ENCODE assay signal across 10 mouse cellular contexts in genomic region chrX:107816726-107817125, GRCm38 (mm10). TPM values are rescaled to one million over a fixed set of nuclear protein-coding genes. Genes with fewer than 3 reads are reported as not detected.
DNase-seq lines count a peak whose midpoint lies in the region; ATAC-seq lines count a peak whose summit lies in the region.
"Had no signal": no experiment of that assay in that cellular context is flagged by ENCODE, and none has a peak within 500 bp of the region (broad histone marks: within the 10 kb centered on the region; RNA-seq: fewer than 3 reads in every experiment).

No protein-coding gene starts in this region.

- peak overlapping the region; percentile 79 for H3K4me3 ChIP-seq in erythroblast, embryonic 14.5 days (replicated peaks)
- H3K4me3 ChIP-seq in neural tube, embryonic 12.5 days = no peak overlapping the region
- H3K4me3 ChIP-seq in liver, embryonic 16.5 days (ENCODE audit: low read depth, low read length) = peak overlapping the region; percentile 74

- no peaks in the 10 kb centered on the region for H3K9me3 ChIP-seq in erythroblast, embryonic 14.5 days (ENCODE audit: control insufficient read depth, low read length)
- no peaks in the 10 kb centered on the region for H3K9me3 ChIP-seq in neural tube, embryonic 12.5 days
- H3K9me3 ChIP-seq in liver, embryonic 16.5 days (replicated peaks; ENCODE audit: control insufficient read depth, low read length) = no peaks in the 10 kb centered on the region

- 83% methylated on average over 6 of the region's 6 CpGs for WGBS in neural tube, embryonic 12.5 days
- 75% methylated on average over 6 of the region's 6 CpGs for WGBS in liver, embryonic 16.5 days (ENCODE audit: insufficient replicate concordance)

- H3K4me2 ChIP-seq in neural tube, embryonic 12.5 days (replicated peaks) = peak overlapping the region; percentile 57
- peak overlapping the region; percentile 70 for H3K4me2 ChIP-seq in liver, embryonic 16.5 days (ENCODE audit: low read depth, low read length)

- ATAC-seq in erythroblast, adult 5-6 weeks (replicated peaks; ENCODE audit: low FRiP score, poor library complexity, severe bottlenecking) = no peak
- ATAC-seq in neural tube, embryonic 12.5 days (ENCODE audit: low FRiP score, low read depth) = no peak
- no peak for ATAC-seq in liver, embryonic 16.5 days (ENCODE audit: low read depth)
- no peak for ATAC-seq in granulocyte monocyte progenitor cell, adult 5-6 weeks (replicated peaks; ENCODE audit: poor library complexity, severe bottlenecking)
- no peak for ATAC-seq in megakaryocyte, adult 5-6 weeks (ENCODE audit: poor library complexity, severe bottlenecking)
- no peak for ATAC-seq in megakaryocyte progenitor cell, adult 5-6 weeks (replicated peaks; ENCODE audit: poor library complexity)

- H3K27me3 ChIP-seq in erythroblast, embryonic 14.5 days (ENCODE audit: control insufficient read depth) = no peaks in the 10 kb centered on the region
- no peaks in the 10 kb centered on the region for H3K27me3 ChIP-seq in neural tube, embryonic 12.5 days (replicated peaks)
- H3K27me3 ChIP-seq in liver, embryonic 16.5 days (ENCODE audit: control insufficient read depth, insufficient read depth, low read depth, low read length) = no peaks in the 10 kb centered on the region

- no peak overlapping the region for H3K27ac ChIP-seq in neural tube, embryonic 12.5 days
- H3K27ac ChIP-seq in liver, embryonic 16.5 days (ENCODE audit: low read length) = no peak overlapping the region

- DNase-seq in neural tube, embryonic 10.5 days (ENCODE audit: extremely low spot score, low spot score) = no peak

- no peak overlapping the region for H3K9ac ChIP-seq in neural tube, embryonic 12.5 days
- H3K9ac ChIP-seq in liver, embryonic 16.5 days (ENCODE audit: low read depth, low read length) = no peak overlapping the region

- H3K4me1 ChIP-seq in erythroblast, embryonic 14.5 days (ENCODE audit: control insufficient read depth) = peaks cover 9% of the 10 kb centered on the region
- no peaks in the 10 kb centered on the region for H3K4me1 ChIP-seq in neural tube, embryonic 12.5 days
- no peaks in the 10 kb centered on the region for H3K4me1 ChIP-seq in liver, embryonic 16.5 days (ENCODE audit: control insufficient read depth, low read depth, low read length)

- no peaks in the 10 kb centered on the region for H3K36me3 ChIP-seq in erythroblast, embryonic 14.5 days (ENCODE audit: control insufficient read depth)
- H3K36me3 ChIP-seq in neural tube, embryonic 12.5 days = no peaks in the 10 kb centered on the region
- no peaks in the 10 kb centered on the region for H3K36me3 ChIP-seq in liver, embryonic 16.5 days (ENCODE audit: control insufficient read depth, insufficient read depth)

RNA-seq across cellular contexts. Expression of gene 2610002M06Rik, which starts 0.6 kb away (rescaled TPM):
- polyA plus RNA-seq in erythroblast, embryonic 14.5 days (2012) = 0.21 and 0.26 TPM in 2 replicates
- total RNA-seq in erythroblast, adult 5-6 weeks (2015; ENCODE audit: low replicate concordance) = 7.5 and 8.4 TPM in 2 replicates
- 5.0 and 6.0 TPM in 2 replicates for total RNA-seq in erythroblast, adult 5-6 weeks (2017; ENCODE audit: low replicate concordance)
- 9.7 and 11.5 TPM in 2 replicates for polyA plus RNA-seq in neural tube, embryonic 12.5 days (2016; fragmentation: Nextera tagmentation; extraction: Ambion mirVana)
- 8.0 and 9.1 TPM in 2 replicates for polyA plus RNA-seq in liver, embryonic 16.5 days (2015; fragmentation: Nextera tagmentation; extraction: Ambion mirVana)
- total RNA-seq in granulocyte monocyte progenitor cell, adult 5-6 weeks (2014; fragmentation: Nextera tagmentation) = 10.9 and 11.5 TPM in 2 replicates
- total RNA-seq in granulocyte monocyte progenitor cell, adult 5-6 weeks (2017) = 12.6 and 14.0 TPM in 2 replicates
- 15.7 and 16.3 TPM in 2 replicates for total RNA-seq in megakaryocyte, adult 5-6 weeks (2015)
- total RNA-seq in megakaryocyte, adult 5-6 weeks (2017) = 9.8 TPM in 2 replicates
- total RNA-seq in megakaryocyte progenitor cell, adult 5-6 weeks (2015) = 17.5 and 20.1 TPM in 2 replicates
- total RNA-seq in megakaryocyte progenitor cell, adult 5-6 weeks (2017) = 15.5 and 16.0 TPM in 2 replicates

RNA-seq across cellular contexts. Expression of gene Tent5d, which starts 24.3 kb away (rescaled TPM):
- not detected in 2 replicates for polyA plus RNA-seq in erythroblast, embryonic 14.5 days (2012)
- total RNA-seq in erythroblast, adult 5-6 weeks (2015; ENCODE audit: low replicate concordance) = not detected in 2 replicates
- not detected in 2 replicates for total RNA-seq in erythroblast, adult 5-6 weeks (2017; ENCODE audit: low replicate concordance)
- not detected in 2 replicates for polyA plus RNA-seq in neural tube, embryonic 12.5 days (2016; fragmentation: Nextera tagmentation; extraction: Ambion mirVana)
- polyA plus RNA-seq in liver, embryonic 16.5 days (2015; fragmentation: Nextera tagmentation; extraction: Ambion mirVana) = not detected in 2 replicates
- not detected in 2 replicates for total RNA-seq in granulocyte monocyte progenitor cell, adult 5-6 weeks (2014; fragmentation: Nextera tagmentation)
- total RNA-seq in granulocyte monocyte progenitor cell, adult 5-6 weeks (2017) = 1.5 TPM in 1 of 2 replicates, not detected in the other
- total RNA-seq in megakaryocyte, adult 5-6 weeks (2015) = not detected in 2 replicates
- 0.33 TPM in 1 of 2 replicates, not detected in the other for total RNA-seq in megakaryocyte, adult 5-6 weeks (2017)
- 0.07 and 0.15 TPM in 2 replicates for total RNA-seq in megakaryocyte progenitor cell, adult 5-6 weeks (2015)
- not detected in 2 replicates for total RNA-seq in megakaryocyte progenitor cell, adult 5-6 weeks (2017)
- total RNA-seq: gastrocnemius, adult 8-10 months; left cerebral cortex, postnatal 10 days had no signal
